In genomic region chr9:62040008-62040608, GRCm38 (mm10) we compare ENCODE assay signal across 8 mouse cellular contexts. TPM values are rescaled to one million over a fixed set of nuclear protein-coding genes. Genes with fewer than 3 reads are reported as not detected.
A peak's percentile ranks its signal among the peaks of the same experiment; 100 is the strongest.
DNase-seq lines count a peak whose midpoint lies in the region; ATAC-seq lines count a peak whose summit lies in the region.

No protein-coding gene starts in this region.

- peak; percentile 31 for DNase-seq in MEL-GATA-1-ER (ENCODE audit: extremely low read depth, low read depth)
- DNase-seq in cerebellum, adult 9-11 months, result peak; percentile 80
- DNase-seq in frontal cortex, postnatal 25 days (ENCODE audit: low spot score in 2 of 2), result peak; percentile 67 to 83
- DNase-seq in hindbrain, embryonic 14.5 days (ENCODE audit: low spot score), result peak; percentile 91
- peak; percentile 74 for DNase-seq in left cerebral cortex, adult 11 months (ENCODE audit: low spot score)
- DNase-seq in lung, postnatal 4 days, result peak; percentile 81 to 89
- DNase-seq in retina, postnatal 7 days (ENCODE audit: low read depth, low spot score), result peak; percentile 75
- peak; percentile 67 to 78 for DNase-seq in urinary bladder, adult 18-20 months (ENCODE audit: low spot score in 2 of 2)

- no peak for ATAC-seq in hindbrain, embryonic 14.5 days (ENCODE audit: low FRiP score)

- no peaks in the 10 kb centered on the region for H3K27me3 ChIP-seq in hindbrain, embryonic 14.5 days (ENCODE audit: control insufficient read depth, insufficient read depth, low read length)

- no peak overlapping the region for H3K27ac ChIP-seq in hindbrain, embryonic 14.5 days

- 5% methylated on average over 20 of the region's 20 CpGs for WGBS in hindbrain, embryonic 14.5 days

- H3K9me3 ChIP-seq in hindbrain, embryonic 14.5 days (ENCODE audit: control insufficient read depth, low read length), result no peaks in the 10 kb centered on the region

- H3K36me3 ChIP-seq in hindbrain, embryonic 14.5 days (replicated peaks; ENCODE audit: control insufficient read depth, insufficient read depth), result no peaks in the 10 kb centered on the region

- no peak overlapping the region for H3K4me3 ChIP-seq in hindbrain, embryonic 14.5 days (replicated peaks; ENCODE audit: low read length)

- H3K9ac ChIP-seq in hindbrain, embryonic 14.5 days, result no peak overlapping the region

- peak overlapping the region; percentile 38 for H3K4me2 ChIP-seq in hindbrain, embryonic 14.5 days (replicated peaks)

- no peaks in the 10 kb centered on the region for H3K4me1 ChIP-seq in hindbrain, embryonic 14.5 days (replicated peaks; ENCODE audit: control insufficient read depth, insufficient read depth, low read length)

RNA-seq across cellular contexts. Expression of gene Paqr5, which starts 13.5 kb away (rescaled TPM):
- polyA plus RNA-seq in hindbrain, embryonic 14.5 days (2014; fragmentation: Nextera tagmentation; extraction: Ambion mirVana), result 0.33 and 0.36 TPM in 2 replicates

Comparison
In these comparisons a context has a peak if more than half of its experiments do, and no peak if none do; other contexts are left out.
1. DNase-seq: peak in every context shown above with its lines; median percentile 91 in hindbrain, embryonic 14.5 days; 85 in lung, postnatal 4 days; 80 in cerebellum, adult 9-11 months; 75 in frontal cortex, postnatal 25 days; 75 in retina, postnatal 7 days; 74 in left cerebral cortex, adult 11 months; 72 in urinary bladder, adult 18-20 months; 31 in MEL-GATA-1-ER.